Mouse (Mus musculus) heart, postnatal 0 days (tissue): ENCODE measurements around the gene Tvp23b. TPM values are rescaled to one million over a fixed set of nuclear protein-coding genes. Genes with fewer than 3 reads are reported as not detected.

ENCODE experiments used
- ATAC-seq: fragments of 200-750 bp; cut with Nextera tagmentation; 2 replicates; pipeline ENCODE4 v1.8.0; 2017; ENCODE audit warnings: low read depth, moderate number of reproducible peaks, moderate library complexity; ENCODE audit not compliant: insufficient read depth
- DNase-seq: peaks from one replicate; pipeline ENCODE4 v3.0.0-alpha.2; 2016; ENCODE audit warnings: low spot score
- H3K27ac ChIP-seq: fragments of 300-500 bp; sonication (generic); 2 replicates; pipeline ENCODE4 v1.5.1; 2014; ENCODE audit warnings: low read depth, mild to moderate bottlenecking
- H3K27me3 ChIP-seq: fragments of 300-500 bp; sonication (generic); 2 replicates; pipeline ENCODE4 v1.6.1; 2014; ENCODE audit warnings: low read length, mixed read lengths; ENCODE audit not compliant: control insufficient read depth, insufficient read depth
- H3K36me3 ChIP-seq: fragments of 300-500 bp; sonication (generic); replicated peaks from 2 replicates; pipeline ENCODE4 v1.6.1; 2014; ENCODE audit warnings: low read length, mixed read lengths; ENCODE audit not compliant: control insufficient read depth, insufficient read depth
- H3K4me1 ChIP-seq: fragments of 300-500 bp; sonication (generic); 2 replicates; pipeline ENCODE4 v1.6.1; 2014; ENCODE audit warnings: antibody characterized with exemption; ENCODE audit not compliant: control insufficient read depth, insufficient read depth
- H3K4me2 ChIP-seq: fragments of 300-500 bp; sonication (generic); 2 replicates; pipeline ENCODE4 v1.6.1; 2014; ENCODE audit warnings: low read depth, mild to moderate bottlenecking, low read length, moderate library complexity
- H3K4me3 ChIP-seq: fragments of 300-500 bp; sonication (generic); 2 replicates; pipeline ENCODE4 v1.5.1; 2014; ENCODE audit warnings: low read depth, low read length
- H3K9ac ChIP-seq: fragments of 300-500 bp; sonication (generic); replicated peaks from 2 replicates; pipeline ENCODE4 v1.6.1; 2014; ENCODE audit warnings: low read depth, low read length, mixed read lengths
- H3K9me3 ChIP-seq: fragments of 300-500 bp; sonication (generic); replicated peaks from 2 replicates; pipeline ENCODE4 v1.6.1; 2016; ENCODE audit warnings: low read length; ENCODE audit not compliant: control insufficient read depth
- CTCF ChIP-seq: IDR thresholded peaks from 2 replicates; pipeline ENCODE4 v1.5.1; 2016; ENCODE audit warnings: antibody characterized with exemption, control low read depth, low read depth
- EP300 ChIP-seq: IDR thresholded peaks from 2 replicates; pipeline ENCODE4 v1.6.1; 2016; ENCODE audit warnings: antibody characterized with exemption, low read depth
- WGBS: fragments of 180-500 bp; shearing (Covaris S2); extraction: QIAGEN DNeasy Blood & Tissue Kit; methylation state at CpG from one replicate; pipeline ENCODE4 v1.1.7; 2014; 5-methylcytosine and 5-hydroxymethylcytosine counted together
- polyA plus RNA-seq: library from polyadenylated mRNA; unstranded; fragments of >200 nt; fragmentation: Nextera tagmentation; extraction: Ambion mirVana; gene quantifications from 2 replicates; pipeline ENCODE4 v1.2.1, GENCODE M21; 2015
- total RNA-seq: library from RNA; depleted of rRNA; stranded (reverse); fragments of >200 nt; gene quantifications from 2 replicates; pipeline ENCODE4 v1.2.3, GENCODE M21; 2014; ENCODE audit warnings: low replicate concordance

Gene Tvp23b
- total and polyA plus RNA-seq, 2 experiments from 2014 or later: 26.3 to 39.0 TPM

DNA sequence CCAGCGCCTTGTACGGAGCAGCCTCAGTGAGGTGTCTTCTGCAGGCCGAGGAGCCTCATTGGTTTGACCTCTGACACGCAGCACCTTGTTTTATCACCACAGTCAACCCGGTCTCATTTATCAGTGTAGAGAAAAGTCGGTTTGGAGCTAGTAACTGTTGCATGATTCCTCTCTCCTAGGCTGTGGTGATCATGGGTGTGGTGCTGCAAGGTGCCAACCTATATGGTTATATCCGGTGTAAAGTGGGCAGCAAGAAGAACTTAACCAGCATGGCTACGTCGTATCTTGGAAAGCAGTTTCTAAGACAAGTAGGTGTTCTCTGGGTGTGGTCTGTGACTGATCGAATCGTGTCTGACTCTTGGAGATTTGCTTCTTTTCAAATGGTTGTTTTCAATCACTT, 12.5 kb downstream of the Tvp23b start:
- H3K27me3 ChIP-seq: no peaks in the 10 kb centered on the region
- no peak overlapping the region for H3K27ac ChIP-seq
- H3K36me3 ChIP-seq: peaks cover 60% of the 10 kb centered on the region
- H3K4me2 ChIP-seq: no peak overlapping the region
- TF ChIP-seq CTCF: no peak
- TF ChIP-seq EP300: no peak
- no peak overlapping the region for H3K9ac ChIP-seq
- no peaks in the 10 kb centered on the region for H3K4me1 ChIP-seq
- H3K4me3 ChIP-seq: no peak overlapping the region
- no peak for ATAC-seq
- 88% methylated on average over 11 of the region's 11 CpGs for WGBS
- no peaks in the 10 kb centered on the region for H3K9me3 ChIP-seq
- DNase-seq: no peak

DNA sequence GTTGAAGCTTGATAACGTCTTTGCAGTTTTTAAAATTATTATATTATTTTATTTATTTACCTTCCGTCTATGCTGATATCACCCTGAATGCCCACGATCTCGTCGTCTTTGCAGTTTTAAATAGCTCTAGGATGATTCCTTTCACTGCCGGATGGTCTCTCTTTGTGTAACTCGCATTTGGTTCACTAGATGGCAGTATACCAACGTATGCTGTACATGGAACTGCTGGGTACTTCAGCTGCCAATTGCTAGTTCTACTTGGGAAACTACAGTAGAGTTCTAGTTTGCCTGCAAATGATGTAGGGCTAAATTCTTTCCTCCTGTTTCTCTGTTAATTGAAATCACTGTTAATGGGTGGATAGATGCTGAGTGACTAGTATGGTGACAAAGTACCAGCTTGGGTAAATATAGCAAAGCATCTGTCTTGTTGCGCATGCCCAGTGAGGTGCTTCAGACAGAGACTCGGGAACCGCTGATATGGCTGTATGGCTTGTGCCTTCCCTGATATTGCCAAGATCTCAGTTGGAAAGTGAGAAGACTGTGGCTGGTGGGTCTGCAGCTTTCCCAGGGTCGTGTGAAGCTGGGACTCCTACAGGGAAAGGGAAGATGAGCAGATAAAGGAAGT, 22.6 kb downstream of the Tvp23b start:
- H3K9me3 ChIP-seq: no peaks in the 10 kb centered on the region
- TF ChIP-seq EP300 (no peak), CTCF (peak; percentile 89)
- DNase-seq (peak; percentile 85), ATAC-seq (peak; percentile 58)
- no peaks in the 10 kb centered on the region for H3K36me3 ChIP-seq
- no peak overlapping the region for H3K4me3 ChIP-seq
- H3K4me2 ChIP-seq: no peak overlapping the region
- H3K27ac ChIP-seq: no peak overlapping the region
- no peak overlapping the region for H3K9ac ChIP-seq
- no peaks in the 10 kb centered on the region for H3K4me1 ChIP-seq
- WGBS: 22% methylated on average over 12 of the region's 12 CpGs
- H3K27me3 ChIP-seq: no peaks in the 10 kb centered on the region

DNA sequence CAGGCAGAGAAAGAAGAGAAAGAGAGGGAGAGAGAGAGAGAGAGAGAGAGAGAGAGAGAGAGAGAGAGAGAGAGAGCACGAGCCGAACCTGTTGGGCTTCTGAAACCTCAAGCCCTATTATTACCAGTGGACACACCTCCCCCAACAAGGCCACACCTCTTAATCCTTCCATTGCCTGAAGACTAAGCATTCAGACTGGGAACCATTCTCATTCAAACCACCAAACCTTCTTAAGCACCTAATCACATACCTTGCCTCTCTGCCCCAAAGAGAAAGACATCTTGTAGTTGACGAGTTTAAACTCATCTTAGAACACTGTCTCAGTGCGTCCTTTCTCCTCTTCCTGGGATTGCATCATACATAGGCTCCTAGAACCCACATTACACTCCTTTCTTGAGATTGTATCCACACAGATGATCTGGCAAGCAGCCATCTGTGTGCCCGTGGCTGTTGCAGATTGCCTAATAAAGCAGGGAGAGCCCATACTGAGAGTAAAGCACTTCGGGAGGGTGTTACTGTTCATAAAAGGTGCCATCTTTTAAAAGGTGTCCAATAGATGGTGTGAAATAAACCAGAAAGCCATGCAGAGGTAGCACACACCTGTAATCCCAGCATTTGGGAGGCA, 24.7 kb downstream of the Tvp23b start:
- DNase-seq (no peak), ATAC-seq (no peak)
- Histone ChIP-seq H3K27ac (no peak overlapping the region), H3K9ac (no peak overlapping the region), H3K36me3 (no peaks in the 10 kb centered on the region), H3K4me1 (no peaks in the 10 kb centered on the region), H3K27me3 (no peaks in the 10 kb centered on the region), H3K9me3 (no peaks in the 10 kb centered on the region), H3K4me2 (no peak overlapping the region), H3K4me3 (no peak overlapping the region)
- whole genome bisulfite sequencing: 64% methylated on average over 6 of the region's 6 CpGs
- TF ChIP-seq EP300 (no peak), CTCF (no peak)

DNA sequence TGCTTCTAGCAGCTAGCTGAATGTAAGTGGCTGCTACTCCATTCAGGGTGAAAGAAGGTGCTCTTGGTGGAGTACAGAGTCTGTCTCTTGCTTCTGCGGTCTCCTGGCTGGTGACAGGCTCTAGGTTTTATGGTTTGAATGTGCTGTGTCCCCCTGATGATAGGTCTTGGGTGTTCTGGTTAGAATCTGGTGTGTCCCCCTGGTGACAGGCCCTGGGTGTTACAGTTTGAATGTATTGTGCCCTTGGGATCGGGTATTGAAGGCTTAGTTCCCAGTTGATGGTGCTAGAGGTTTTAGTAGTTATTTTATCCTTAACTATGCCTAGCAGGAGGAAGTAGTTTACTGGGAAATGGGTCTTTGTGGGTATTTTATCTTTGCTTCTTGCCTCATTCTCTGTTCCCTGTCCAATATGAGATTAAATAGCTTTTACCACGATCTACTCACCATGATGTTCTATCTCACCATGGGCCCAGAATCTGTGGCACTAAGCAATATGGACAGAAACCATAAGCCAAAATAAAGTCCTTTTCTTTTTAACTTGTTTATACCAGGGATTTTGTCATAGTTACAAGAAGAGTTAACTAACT, 30.6 kb downstream of the Tvp23b start:
- TF ChIP-seq CTCF (peak; percentile 20; the same call in 1 of the 2 replicates), EP300 (no peak)
- DNase-seq: no peak

DNA sequence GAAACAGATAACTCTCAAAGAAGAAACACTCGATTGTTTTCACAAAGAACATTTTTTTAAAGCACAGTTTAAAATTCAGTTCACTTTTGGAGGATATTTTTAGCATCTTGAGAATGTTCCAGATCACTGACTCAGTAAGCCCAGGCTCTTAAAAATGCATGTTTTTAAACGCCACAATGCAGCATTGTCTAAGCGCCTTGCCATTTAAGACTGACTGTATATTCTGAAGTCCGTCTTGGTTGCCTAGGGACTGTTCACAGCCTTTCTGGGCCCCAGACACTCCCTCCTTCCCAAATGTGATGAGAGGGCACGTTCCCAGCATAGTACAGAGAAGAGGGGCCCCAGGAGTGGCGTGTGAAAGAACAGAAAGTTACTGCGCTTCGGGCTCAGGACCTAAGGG, 32.1 kb downstream of the Tvp23b start:
- no peaks in the 10 kb centered on the region for H3K36me3 ChIP-seq
- DNase-seq: peak; percentile 26
- no peaks in the 10 kb centered on the region for H3K27me3 ChIP-seq
- WGBS: 52% methylated on average over 8 of the region's 8 CpGs
- H3K9me3 ChIP-seq: no peaks in the 10 kb centered on the region
- H3K4me3 ChIP-seq: no peak overlapping the region
- ATAC-seq: peak; percentile 44
- peak overlapping the region; percentile 50 for H3K27ac ChIP-seq
- no peak overlapping the region for H3K4me2 ChIP-seq
- TF ChIP-seq CTCF: no peak
- TF ChIP-seq EP300: no peak
- no peak overlapping the region for H3K9ac ChIP-seq
- H3K4me1 ChIP-seq: no peaks in the 10 kb centered on the region

More for the DNA sequence above, 30.6 kb downstream of the Tvp23b start:
- Histone ChIP-seq H3K27me3 (no peaks in the 10 kb centered on the region), H3K36me3 (no peaks in the 10 kb centered on the region), H3K9ac (no peak overlapping the region), H3K9me3 (no peaks in the 10 kb centered on the region), H3K4me2 (no peak overlapping the region), H3K4me1 (no peaks in the 10 kb centered on the region), H3K4me3 (no peak overlapping the region), H3K27ac (no peak overlapping the region)
- WGBS: 64% methylated on average over 3 of the region's 3 CpGs
- no peak for ATAC-seq
